Mouse (Mus musculus) midbrain, embryonic 10.5 days (tissue): ENCODE results near the gene Gm47969. TPM values are rescaled to one million over a fixed set of nuclear protein-coding genes. Genes with fewer than 3 reads are reported as not detected.
A peak's percentile ranks its signal among the peaks of the same experiment; 100 is the strongest.
"Not testable (repeated sequence)": the region's sequence is repeated elsewhere in the genome, so short reads cannot be mapped to it uniquely, and the experiment has no call there.

ENCODE experiments used
- DNase-seq: peaks from one replicate; pipeline ENCODE4 v3.0.0-alpha.2; 2017; ENCODE audit warnings: low spot score
- H3K27ac ChIP-seq: fragments of 300-500 bp; sonication (generic); replicated peaks from 2 replicates; pipeline ENCODE4 v1.5.1; 2016; ENCODE audit warnings: mild to moderate bottlenecking
- H3K27me3 ChIP-seq: fragments of 300-500 bp; sonication (generic); 2 replicates; pipeline ENCODE4 v1.6.1; 2016; ENCODE audit warnings: low read depth, mild to moderate bottlenecking; ENCODE audit not compliant: poor library complexity, severe bottlenecking
- H3K36me3 ChIP-seq: fragments of 300-500 bp; sonication (generic); 2 replicates; pipeline ENCODE4 v1.6.1; 2016; ENCODE audit warnings: mild to moderate bottlenecking, moderate library complexity
- H3K4me1 ChIP-seq: fragments of 300-500 bp; sonication (generic); 2 replicates; pipeline ENCODE4 v1.6.1; 2016
- H3K4me3 ChIP-seq: fragments of 300-500 bp; sonication (generic); 2 replicates; pipeline ENCODE4 v1.5.1; 2016; ENCODE audit warnings: mild to moderate bottlenecking, moderate library complexity
- H3K9me3 ChIP-seq: fragments of 300-500 bp; sonication (generic); replicated peaks from 2 replicates; pipeline ENCODE4 v1.6.1; 2016; ENCODE audit warnings: mild to moderate bottlenecking
- WGBS: fragments of 180-500 bp; shearing (Covaris S2); methylation state at CpG from one replicate; pipeline ENCODE4 v1.1.7; 2016; 5-methylcytosine and 5-hydroxymethylcytosine counted together
- polyA plus RNA-seq: library from polyadenylated mRNA; unstranded; fragments of >200 nt; fragmentation: Nextera tagmentation; extraction: Ambion mirVana; gene quantifications from 2 replicates; pipeline ENCODE4 v1.2.1, GENCODE M21; 2016

Gene Gm47969
- polyA plus RNA-seq, result not detected in 2 replicates

- 85% methylated on average over 5 of the region's 5 CpGs for WGBS
- Histone ChIP-seq H3K9me3 (no peaks in the 10 kb centered on the region), H3K27ac (no peak within 1 kb of the TSS), H3K27me3 (no peaks in the 10 kb centered on the region), H3K4me1 (no peaks in the 10 kb centered on the region), H3K4me3 (no peak within 1 kb of the TSS), H3K36me3 (no peaks in the 10 kb centered on the region)
- no peak for DNase-seq
Observed at GRCm38 (mm10) chr1:83044882-83045427, at the start of gene Gm47969. Gm47969 (plus strand) TSS chr1:83044932.

- H3K27ac ChIP-seq, H3K27me3 ChIP-seq, DNase-seq, H3K9me3 ChIP-seq, H3K4me3 ChIP-seq, H3K36me3 ChIP-seq, H3K4me1 ChIP-seq: not testable (repeated sequence)
- WGBS, result 90% methylated on average over 9 of the region's 9 CpGs
Observed at GRCm38 (mm10) chr1:83000306-83000705, 44.4 kb upstream of the Gm47969 start, which contains the start of gene Gm47959. Gm47959 (plus strand) TSS chr1:83000548.

GRCm38 (mm10) chr1:83006218-83007179 is 38.2 kb upstream of the Gm47969 start:
- 90% methylated on average over 8 of the region's 8 CpGs for WGBS
- Histone ChIP-seq H3K9me3 (no peaks in the 10 kb centered on the region), H3K4me1 (no peaks in the 10 kb centered on the region), H3K27me3 (no peaks in the 10 kb centered on the region), H3K36me3 (no peaks in the 10 kb centered on the region), H3K4me3 (no peak overlapping the region), H3K27ac (no peak overlapping the region)
- DNase-seq, result no peak

- Histone ChIP-seq H3K27ac (no peak overlapping the region), H3K27me3 (no peaks in the 10 kb centered on the region), H3K4me1 (no peaks in the 10 kb centered on the region), H3K36me3 (no peaks in the 10 kb centered on the region), H3K9me3 (no peaks in the 10 kb centered on the region), H3K4me3 (no peak overlapping the region)
- WGBS, result 89% methylated on average over 6 of the region's 6 CpGs
- DNase-seq, result no peak
Observed at GRCm38 (mm10) chr1:83007471-83007870, 37.3 kb upstream of the Gm47969 start.

GRCm38 (mm10) chr1:83014477-83014876 is 30.3 kb upstream of the Gm47969 start:
- Histone ChIP-seq H3K9me3 (no peaks in the 10 kb centered on the region), H3K4me3 (no peak overlapping the region), H3K4me1 (no peaks in the 10 kb centered on the region), H3K27me3 (no peaks in the 10 kb centered on the region), H3K27ac (no peak overlapping the region), H3K36me3 (no peaks in the 10 kb centered on the region)
- DNase-seq, result no peak
- 95% methylated on average over 3 of the region's 3 CpGs for WGBS

- Histone ChIP-seq H3K36me3 (no peaks in the 10 kb centered on the region), H3K9me3 (no peaks in the 10 kb centered on the region)
- WGBS, result 88% methylated on average over 10 of the region's 10 CpGs
Observed at GRCm38 (mm10) chr1:83015329-83015879, 29.3 kb upstream of the Gm47969 start.

GRCm38 (mm10) chr1:83016556-83016955 is 28.2 kb upstream of the Gm47969 start:
- H3K4me3 ChIP-seq, result no peak overlapping the region
- 66% methylated on average over 1 of the region's 1 CpGs for WGBS
- H3K27ac ChIP-seq, result no peak overlapping the region
- no peaks in the 10 kb centered on the region for H3K9me3 ChIP-seq
- DNase-seq, result no peak
- H3K36me3 ChIP-seq, result no peaks in the 10 kb centered on the region
- no peaks in the 10 kb centered on the region for H3K4me1 ChIP-seq
- H3K27me3 ChIP-seq, result no peaks in the 10 kb centered on the region

More at GRCm38 (mm10) chr1:83015329-83015879, 29.3 kb upstream of the Gm47969 start:
- Histone ChIP-seq H3K4me3 (no peak overlapping the region), H3K27ac (no peak overlapping the region), H3K4me1 (no peaks in the 10 kb centered on the region), H3K27me3 (no peaks in the 10 kb centered on the region)
- DNase-seq, result no peak

GRCm38 (mm10) chr1:83031950-83032349 is 12.8 kb upstream of the Gm47969 start:
- Histone ChIP-seq H3K4me3 (no peak overlapping the region), H3K27me3 (no peaks in the 10 kb centered on the region), H3K27ac (no peak overlapping the region), H3K4me1 (no peaks in the 10 kb centered on the region), H3K36me3 (no peaks in the 10 kb centered on the region), H3K9me3 (no peaks in the 10 kb centered on the region)
- DNase-seq, result no peak
- WGBS, result 72% methylated on average over 1 of the region's 1 CpGs

- 91% methylated on average over 6 of the region's 6 CpGs for WGBS
- Histone ChIP-seq H3K9me3 (no peaks in the 10 kb centered on the region), H3K4me1 (peaks cover under 1% of the 10 kb centered on the region; the same call in 1 of the 2 replicates), H3K27ac (no peak overlapping the region), H3K4me3 (no peak overlapping the region), H3K36me3 (no peaks in the 10 kb centered on the region), H3K27me3 (no peaks in the 10 kb centered on the region)
- DNase-seq, result no peak
Observed at GRCm38 (mm10) chr1:83032508-83032907, 12.2 kb upstream of the Gm47969 start.

- Histone ChIP-seq H3K4me1 (peaks cover 10% of the 10 kb centered on the region), H3K27me3 (no peaks in the 10 kb centered on the region), H3K36me3 (no peaks in the 10 kb centered on the region), H3K27ac (no peak overlapping the region), H3K9me3 (no peaks in the 10 kb centered on the region), H3K4me3 (no peak overlapping the region)
- WGBS, result 78% methylated on average over 5 of the region's 5 CpGs
- no peak for DNase-seq
Observed at GRCm38 (mm10) chr1:83034509-83034908, 10.2 kb upstream of the Gm47969 start.

- no peak overlapping the region for H3K4me3 ChIP-seq
- no peaks in the 10 kb centered on the region for H3K36me3 ChIP-seq
- DNase-seq, result no peak
- no peak overlapping the region for H3K27ac ChIP-seq
- H3K9me3 ChIP-seq, result no peaks in the 10 kb centered on the region
- H3K4me1 ChIP-seq, result peaks cover 10% of the 10 kb centered on the region
- H3K27me3 ChIP-seq, result no peaks in the 10 kb centered on the region
- WGBS, result 65% methylated on average over 11 of the region's 11 CpGs
Observed at GRCm38 (mm10) chr1:83036892-83037667, 7.7 kb upstream of the Gm47969 start.

GRCm38 (mm10) chr1:83038109-83038672 is 6.5 kb upstream of the Gm47969 start, which contains the start of gene Slc19a3:
Slc19a3 (minus strand) TSS chr1:83038448.
- Histone ChIP-seq H3K36me3 (no peaks in the 10 kb centered on the region), H3K9me3 (no peaks in the 10 kb centered on the region), H3K27ac (peak within 1 kb of the TSS; percentile 74), H3K4me1 (peaks cover 10% of the 10 kb centered on the region), H3K4me3 (peak within 1 kb of the TSS; percentile 58), H3K27me3 (no peaks in the 10 kb centered on the region)
- 1% methylated on average over 25 of the region's 25 CpGs for WGBS
- DNase-seq, result peak; percentile 50
